ENCODE assay signal across 8 mouse cellular contexts in genomic region chr17:83513655-83514212, GRCm38 (mm10). TPM values are rescaled to one million over a fixed set of nuclear protein-coding genes. Genes with fewer than 3 reads are reported as not detected.
A peak's percentile ranks its signal among the peaks of the same experiment; 100 is the strongest.
DNase-seq lines count a peak whose midpoint lies in the region; ATAC-seq lines count a peak whose summit lies in the region.

No protein-coding gene starts in this region.

- peak overlapping the region; percentile 83 for H3K4me2 ChIP-seq in liver, embryonic 12.5 days
- peak overlapping the region; percentile 77 for H3K4me2 ChIP-seq in stomach, embryonic 15.5 days

- peak; percentile 21 for ATAC-seq in CD4-positive, CD25-positive, alpha-beta regulatory T cell, adult 4 months
- ATAC-seq in liver, embryonic 12.5 days: peak; percentile 71
- ATAC-seq in stomach, embryonic 15.5 days (ENCODE audit: insufficient read depth, low FRiP score, low read depth): peak; percentile 24; the same call in 1 of the 2 replicates

- H3K27ac ChIP-seq in heart, embryonic 10.5 days: peak overlapping the region; percentile 95
- peak overlapping the region; percentile 97 for H3K27ac ChIP-seq in forebrain, embryonic 10.5 days
- peak overlapping the region; percentile 82 for H3K27ac ChIP-seq in liver, embryonic 12.5 days
- peak overlapping the region; percentile 72 for H3K27ac ChIP-seq in stomach, embryonic 15.5 days

- no peaks in the 10 kb centered on the region for H3K9me3 ChIP-seq in heart, embryonic 10.5 days
- H3K9me3 ChIP-seq in forebrain, embryonic 10.5 days: no peaks in the 10 kb centered on the region
- H3K9me3 ChIP-seq in liver, embryonic 12.5 days (replicated peaks): no peaks in the 10 kb centered on the region
- no peaks in the 10 kb centered on the region for H3K9me3 ChIP-seq in stomach, embryonic 15.5 days

- H3K36me3 ChIP-seq in heart, embryonic 10.5 days: no peaks in the 10 kb centered on the region
- H3K36me3 ChIP-seq in forebrain, embryonic 10.5 days (replicated peaks): peaks cover 3% of the 10 kb centered on the region; the same call in 1 of the 2 replicates
- peaks cover 6% of the 10 kb centered on the region; the same call in 1 of the 2 replicates for H3K36me3 ChIP-seq in liver, embryonic 12.5 days
- H3K36me3 ChIP-seq in stomach, embryonic 15.5 days: no peaks in the 10 kb centered on the region

- H3K4me3 ChIP-seq in heart, embryonic 10.5 days: peak overlapping the region; percentile 99
- peak overlapping the region; percentile 75 for H3K4me3 ChIP-seq in forebrain, embryonic 10.5 days
- peak overlapping the region; percentile 98 for H3K4me3 ChIP-seq in liver, embryonic 12.5 days
- peak overlapping the region; percentile 67 for H3K4me3 ChIP-seq in stomach, embryonic 15.5 days (replicated peaks)

- 2% methylated on average over 24 of the region's 24 CpGs for WGBS in heart, embryonic 10.5 days
- 2% methylated on average over 24 of the region's 24 CpGs for WGBS in forebrain, embryonic 10.5 days
- WGBS in liver, embryonic 12.5 days (ENCODE audit: insufficient replicate concordance): 1% methylated on average over 24 of the region's 24 CpGs
- 1% methylated on average over 24 of the region's 24 CpGs for WGBS in stomach, embryonic 15.5 days

- peak overlapping the region; percentile 93 for H3K9ac ChIP-seq in liver, embryonic 12.5 days
- peak overlapping the region; percentile 80 for H3K9ac ChIP-seq in stomach, embryonic 15.5 days

- peaks cover 13% of the 10 kb centered on the region for H3K4me1 ChIP-seq in heart, embryonic 10.5 days
- H3K4me1 ChIP-seq in forebrain, embryonic 10.5 days: peaks cover 27% of the 10 kb centered on the region
- peaks cover 38% of the 10 kb centered on the region for H3K4me1 ChIP-seq in liver, embryonic 12.5 days
- H3K4me1 ChIP-seq in stomach, embryonic 15.5 days: peaks cover 16% of the 10 kb centered on the region

- intact Hi-C loops in heart, postnatal 10 days (cut with DNase I): loop anchor here (5.0 kb wide), 1 partner anchor 236 kb away; no protein-coding TSS in a partner anchor

- H3K27me3 ChIP-seq in heart, embryonic 10.5 days (ENCODE audit: insufficient read depth, poor library complexity, severe bottlenecking): no peaks in the 10 kb centered on the region
- no peaks in the 10 kb centered on the region for H3K27me3 ChIP-seq in forebrain, embryonic 10.5 days (ENCODE audit: poor library complexity, severe bottlenecking)
- no peaks in the 10 kb centered on the region for H3K27me3 ChIP-seq in liver, embryonic 12.5 days (replicated peaks)
- H3K27me3 ChIP-seq in stomach, embryonic 15.5 days (replicated peaks): no peaks in the 10 kb centered on the region

- no peak for DNase-seq in heart, embryonic 10.5 days (ENCODE audit: low spot score)
- no peak for DNase-seq in heart, postnatal 10 days
- DNase-seq in forebrain, embryonic 10.5 days (ENCODE audit: extremely low spot score, low spot score): no peak
- no peak for DNase-seq in adrenal gland, adult (ENCODE audit: inconsistent age in 2 of 2, low spot score in 1 of 2)
- no peak for DNase-seq in layer of hippocampus, postnatal 25 days (ENCODE audit: extremely low spot score in 1 of 2, low spot score in 1 of 2)

RNA-seq across cellular contexts. Expression of gene Cox7a2l, which starts 3.4 kb away (rescaled TPM):
- polyA plus RNA-seq in heart, embryonic 10.5 days (2016; fragmentation: Nextera tagmentation; extraction: Ambion mirVana): 173 and 177 TPM in 2 replicates
- 100 to 1,000 TPM; 314 to 318 TPM for total RNA-seq in heart, postnatal 10 days (2021)
- 100 to 1,000 TPM; 545 to 584 TPM for polyA plus RNA-seq in CD4-positive, CD25-positive, alpha-beta regulatory T cell, adult 4 months (2017; shearing (Covaris generic))
- polyA plus RNA-seq in forebrain, embryonic 10.5 days (2016; fragmentation: Nextera tagmentation; extraction: Ambion mirVana): 131 and 132 TPM in 2 replicates
- 87.2 and 90.9 TPM in 2 replicates for polyA plus RNA-seq in liver, embryonic 12.5 days (2016; fragmentation: Nextera tagmentation; extraction: Ambion mirVana)
- 154 and 165 TPM in 2 replicates for polyA plus RNA-seq in stomach, embryonic 15.5 days (2015; fragmentation: Nextera tagmentation; extraction: Ambion mirVana)
- total RNA-seq in layer of hippocampus, postnatal 25 days (2021): 100 to 1,000 TPM; 178 to 199 TPM

Comparison
In these comparisons a context has a peak if more than half of its experiments do, and no peak if none do; other contexts are left out.
1. ATAC-seq: peak in every context shown above with its lines; median percentile 71 in liver, embryonic 12.5 days; 24 in stomach, embryonic 15.5 days; 21 in CD4-positive, CD25-positive, alpha-beta regulatory T cell, adult 4 months.